Mouse (Mus musculus): ENCODE data around the gene Elovl6. TPM values are rescaled to one million over a fixed set of nuclear protein-coding genes. Genes with fewer than 3 reads are reported as not detected.

Gene Elovl6
- polyA plus RNA-seq, 1 experiment from 2014 or later, result 48.7 TPM

DNA sequence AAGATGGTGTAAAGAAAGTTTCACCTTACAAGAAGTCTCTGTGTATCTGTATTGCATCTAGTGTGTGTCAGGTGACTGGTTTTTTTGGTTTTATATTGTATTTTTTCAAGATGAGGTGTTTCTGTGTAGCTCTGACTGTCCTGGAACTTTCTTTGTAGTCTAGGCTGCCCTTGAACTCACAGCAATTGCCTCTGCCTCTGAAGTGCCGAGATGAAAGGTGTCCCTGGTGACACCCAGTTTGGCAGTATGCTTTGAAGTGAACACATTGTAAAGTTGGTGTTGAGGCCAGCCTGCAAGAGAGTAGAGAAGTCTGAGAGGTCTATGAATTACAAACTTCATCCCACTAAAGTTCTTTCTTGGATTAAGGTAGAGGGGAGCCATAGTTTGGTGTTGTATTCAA is 13.1 kb downstream of the Elovl6 start:
- Histone ChIP-seq H3K27me3 (ENCODE audit: control insufficient read depth, insufficient read depth, low read length) (no peaks in the 10 kb centered on the region), H3K36me3 (replicated peaks; ENCODE audit: control insufficient read depth, insufficient read depth, low read depth, low read length) (peaks cover 4% of the 10 kb centered on the region; the same call in 1 of the 2 replicates), H3K9ac (replicated peaks; ENCODE audit: low read length) (no peak overlapping the region), H3K4me2 (ENCODE audit: low read depth, low read length) (no peak overlapping the region), H3K4me1 (ENCODE audit: control insufficient read depth, insufficient read depth, low read length) (no peaks in the 10 kb centered on the region; the same call in none of the 2 replicates), H3K4me3 (ENCODE audit: low read depth, low read length) (no peak overlapping the region), H3K27ac (replicated peaks; ENCODE audit: low read depth, low read length) (no peak overlapping the region), H3K9me3 (replicated peaks; ENCODE audit: control insufficient read depth, low read length) (no peaks in the 10 kb centered on the region)
- DNase-seq (ENCODE audit: low spot score), result no peak
- no peak for ATAC-seq (replicated peaks; ENCODE audit: insufficient number of reproducible peaks, low FRiP score, low TSS enrichment, low read depth)
- 66% methylated on average over 1 of the region's 1 CpGs for WGBS

DNA sequence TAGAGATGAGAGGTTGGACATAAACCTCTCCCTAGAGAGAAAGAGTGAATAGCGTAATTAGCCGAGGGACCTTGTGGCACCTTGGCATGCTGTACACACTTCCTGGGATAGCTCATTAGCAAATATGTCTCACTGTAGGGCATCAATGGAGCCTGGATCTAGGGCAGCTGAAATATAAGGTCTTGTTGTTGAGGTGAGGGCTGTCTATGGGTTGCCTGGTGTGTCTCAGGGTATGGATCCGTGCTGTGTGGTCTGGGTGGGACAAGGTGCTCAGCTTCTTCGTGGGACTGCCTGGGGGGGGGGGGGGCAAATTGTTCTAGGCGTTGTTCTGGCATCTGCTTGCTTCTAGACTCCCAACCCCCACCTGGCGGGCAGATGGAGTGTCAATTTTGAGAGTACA is 13.6 kb downstream of the Elovl6 start:
- WGBS, result 63% methylated on average over 6 of the region's 6 CpGs
- no peak for ATAC-seq (replicated peaks; ENCODE audit: insufficient number of reproducible peaks, low FRiP score, low TSS enrichment, low read depth)
- Histone ChIP-seq H3K4me3 (ENCODE audit: low read depth, low read length) (no peak overlapping the region), H3K9me3 (replicated peaks; ENCODE audit: control insufficient read depth, low read length) (no peaks in the 10 kb centered on the region), H3K36me3 (replicated peaks; ENCODE audit: control insufficient read depth, insufficient read depth, low read depth, low read length) (peaks cover 4% of the 10 kb centered on the region; the same call in 1 of the 2 replicates), H3K4me2 (ENCODE audit: low read depth, low read length) (no peak overlapping the region), H3K27ac (replicated peaks; ENCODE audit: low read depth, low read length) (no peak overlapping the region), H3K9ac (replicated peaks; ENCODE audit: low read length) (no peak overlapping the region), H3K27me3 (ENCODE audit: control insufficient read depth, insufficient read depth, low read length) (no peaks in the 10 kb centered on the region), H3K4me1 (ENCODE audit: control insufficient read depth, insufficient read depth, low read length) (no peaks in the 10 kb centered on the region; the same call in none of the 2 replicates)
- DNase-seq (ENCODE audit: low spot score), result no peak

DNA sequence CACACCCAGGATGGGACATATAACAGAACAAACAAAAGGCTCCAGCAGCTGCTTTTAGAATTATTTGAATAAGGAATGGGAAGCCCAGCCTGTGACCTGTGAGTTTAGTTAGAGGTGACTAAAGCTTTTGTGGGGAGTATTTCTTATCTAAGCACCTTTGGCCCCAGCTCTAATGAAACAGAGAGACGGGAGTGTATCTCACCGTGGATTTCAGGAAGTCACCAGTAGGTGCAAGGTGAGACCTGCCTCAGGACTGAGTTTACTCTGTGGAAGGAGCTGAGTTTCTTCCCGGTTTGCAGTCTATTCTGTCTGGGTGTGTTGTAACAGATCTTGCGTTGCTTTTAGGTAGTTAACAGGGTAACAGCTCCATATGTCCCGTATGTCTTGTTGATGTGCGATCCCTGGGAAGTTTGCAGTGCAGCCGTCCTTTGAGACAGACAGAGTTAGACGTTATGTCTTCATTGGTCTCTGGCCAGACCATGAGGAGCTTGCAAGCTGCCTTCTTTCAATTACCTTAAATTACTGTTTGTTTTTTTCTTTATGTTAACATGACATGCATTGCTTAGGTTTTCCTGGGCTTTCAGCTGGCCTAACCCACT is 15.8 kb downstream of the Elovl6 start:
- H3K9me3 ChIP-seq (replicated peaks; ENCODE audit: control insufficient read depth, low read length), result no peaks in the 10 kb centered on the region
- no peaks in the 10 kb centered on the region for H3K27me3 ChIP-seq (ENCODE audit: control insufficient read depth, insufficient read depth, low read length)
- H3K27ac ChIP-seq (replicated peaks; ENCODE audit: low read depth, low read length), result no peak overlapping the region
- no peaks in the 10 kb centered on the region; the same call in none of the 2 replicates for H3K4me1 ChIP-seq (ENCODE audit: control insufficient read depth, insufficient read depth, low read length)
- H3K4me3 ChIP-seq (ENCODE audit: low read depth, low read length), result no peak overlapping the region
- ATAC-seq (replicated peaks; ENCODE audit: insufficient number of reproducible peaks, low FRiP score, low TSS enrichment, low read depth), result no peak
- peaks cover 4% of the 10 kb centered on the region; the same call in 1 of the 2 replicates for H3K36me3 ChIP-seq (replicated peaks; ENCODE audit: control insufficient read depth, insufficient read depth, low read depth, low read length)
- 53% methylated on average over 8 of the region's 8 CpGs for WGBS
- DNase-seq (ENCODE audit: low spot score), result no peak
- H3K4me2 ChIP-seq (ENCODE audit: low read depth, low read length), result no peak overlapping the region
- H3K9ac ChIP-seq (replicated peaks; ENCODE audit: low read length), result no peak overlapping the region

DNA sequence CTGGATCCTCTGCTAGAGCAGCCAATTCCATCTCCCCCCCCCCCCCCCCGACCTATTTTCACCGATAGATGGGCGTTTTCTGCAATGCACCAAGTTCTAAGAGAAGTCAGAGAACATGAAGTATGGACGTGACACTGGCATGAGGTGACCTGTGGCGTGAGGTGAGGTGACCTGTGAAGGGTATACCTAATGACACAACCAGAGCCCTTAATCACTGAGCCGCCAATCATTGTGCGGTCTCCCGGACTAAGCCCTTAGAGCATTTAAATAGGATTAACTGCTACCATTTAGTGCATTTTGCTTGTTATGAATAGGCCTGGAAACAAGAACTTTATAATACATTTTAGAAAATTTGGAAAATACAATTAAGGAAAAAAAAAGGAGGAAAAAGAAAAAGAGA is 16.6 kb downstream of the Elovl6 start:
- WGBS, result 51% methylated on average over 8 of the region's 8 CpGs
- 0 out of 2 replicates have a peak, but pooled peaks cover under 1% of the 10 kb centered on the region for H3K36me3 ChIP-seq (replicated peaks; ENCODE audit: control insufficient read depth, insufficient read depth, low read depth, low read length)
- no peak overlapping the region for H3K9ac ChIP-seq (replicated peaks; ENCODE audit: low read length)
- H3K27me3 ChIP-seq (ENCODE audit: control insufficient read depth, insufficient read depth, low read length), result no peaks in the 10 kb centered on the region
- ATAC-seq (replicated peaks; ENCODE audit: insufficient number of reproducible peaks, low FRiP score, low TSS enrichment, low read depth) (no peak), DNase-seq (ENCODE audit: low spot score) (no peak)
- H3K27ac ChIP-seq (replicated peaks; ENCODE audit: low read depth, low read length), result no peak overlapping the region
- H3K4me1 ChIP-seq (ENCODE audit: control insufficient read depth, insufficient read depth, low read length), result no peaks in the 10 kb centered on the region; the same call in none of the 2 replicates
- no peak overlapping the region for H3K4me2 ChIP-seq (ENCODE audit: low read depth, low read length)
- H3K9me3 ChIP-seq (replicated peaks; ENCODE audit: control insufficient read depth, low read length), result no peaks in the 10 kb centered on the region
- no peak overlapping the region for H3K4me3 ChIP-seq (ENCODE audit: low read depth, low read length)

DNA sequence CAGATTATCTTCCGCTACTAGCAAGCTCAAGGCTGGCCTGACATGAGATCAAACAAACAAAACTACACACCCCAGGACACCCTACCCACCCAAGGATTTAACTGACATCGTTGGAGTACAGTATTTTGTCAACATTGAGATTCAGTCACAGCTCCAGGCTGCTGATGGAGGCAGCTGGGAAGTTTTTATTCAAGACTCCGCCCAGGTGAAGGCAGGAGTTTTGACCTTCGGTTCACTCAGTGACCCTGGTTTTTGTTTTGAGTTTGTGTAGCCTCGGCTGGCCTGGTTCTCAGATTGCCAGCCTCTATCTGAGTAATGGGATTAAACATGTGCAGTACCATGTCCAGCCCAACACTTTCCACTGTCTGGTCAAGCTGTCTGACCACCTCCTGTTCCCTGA is 17.4 kb downstream of the Elovl6 start:
- ATAC-seq (replicated peaks; ENCODE audit: insufficient number of reproducible peaks, low FRiP score, low TSS enrichment, low read depth) (no peak), DNase-seq (ENCODE audit: low spot score) (no peak)
- Histone ChIP-seq H3K36me3 (replicated peaks; ENCODE audit: control insufficient read depth, insufficient read depth, low read depth, low read length) (no peaks in the 10 kb centered on the region), H3K4me3 (ENCODE audit: low read depth, low read length) (no peak overlapping the region), H3K9ac (replicated peaks; ENCODE audit: low read length) (no peak overlapping the region), H3K27me3 (ENCODE audit: control insufficient read depth, insufficient read depth, low read length) (no peaks in the 10 kb centered on the region), H3K27ac (replicated peaks; ENCODE audit: low read depth, low read length) (no peak overlapping the region), H3K9me3 (replicated peaks; ENCODE audit: control insufficient read depth, low read length) (no peaks in the 10 kb centered on the region), H3K4me1 (ENCODE audit: control insufficient read depth, insufficient read depth, low read length) (no peaks in the 10 kb centered on the region; the same call in none of the 2 replicates), H3K4me2 (ENCODE audit: low read depth, low read length) (no peak overlapping the region)
- 36% methylated on average over 5 of the region's 5 CpGs for WGBS

DNA sequence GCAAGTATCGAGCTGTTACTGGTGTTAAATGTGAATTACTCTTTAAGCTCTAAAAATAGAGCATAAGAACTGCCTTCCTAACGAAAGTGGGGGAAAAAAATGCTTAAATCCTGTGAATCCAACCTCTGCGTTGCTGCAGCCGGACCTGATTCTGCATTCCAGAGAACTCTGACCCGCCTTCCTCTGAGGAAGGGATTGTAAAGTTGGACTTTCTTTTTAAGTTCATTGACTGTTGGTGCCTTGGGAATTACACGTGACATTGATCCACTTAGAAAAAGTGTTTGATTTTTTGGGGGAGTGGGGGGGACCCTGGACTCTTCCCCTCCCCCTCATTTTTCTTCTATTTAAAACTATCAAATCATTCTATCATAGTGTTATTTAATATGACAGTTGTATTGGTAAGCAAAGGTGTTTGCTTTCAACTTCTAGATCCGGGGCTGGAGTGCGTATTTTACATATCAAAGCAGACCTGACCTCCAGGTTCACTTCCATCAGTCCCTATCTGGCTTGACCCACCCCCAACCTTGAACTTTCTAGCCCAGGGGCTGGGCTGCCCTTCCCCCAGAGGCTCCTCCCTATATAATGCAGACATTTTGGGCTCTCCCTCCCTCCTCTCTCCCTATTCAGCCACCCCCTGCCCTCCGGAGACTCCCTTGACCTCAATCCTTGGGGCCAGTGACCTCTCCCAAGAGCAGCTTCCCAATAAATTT is 19.6 kb downstream of the Elovl6 start:
- ATAC-seq (replicated peaks; ENCODE audit: insufficient number of reproducible peaks, low FRiP score, low TSS enrichment, low read depth), result no peak
- 38% methylated on average over 9 of the region's 9 CpGs for WGBS
- no peaks in the 10 kb centered on the region; the same call in none of the 2 replicates for H3K4me1 ChIP-seq (ENCODE audit: control insufficient read depth, insufficient read depth, low read length)

DNA sequence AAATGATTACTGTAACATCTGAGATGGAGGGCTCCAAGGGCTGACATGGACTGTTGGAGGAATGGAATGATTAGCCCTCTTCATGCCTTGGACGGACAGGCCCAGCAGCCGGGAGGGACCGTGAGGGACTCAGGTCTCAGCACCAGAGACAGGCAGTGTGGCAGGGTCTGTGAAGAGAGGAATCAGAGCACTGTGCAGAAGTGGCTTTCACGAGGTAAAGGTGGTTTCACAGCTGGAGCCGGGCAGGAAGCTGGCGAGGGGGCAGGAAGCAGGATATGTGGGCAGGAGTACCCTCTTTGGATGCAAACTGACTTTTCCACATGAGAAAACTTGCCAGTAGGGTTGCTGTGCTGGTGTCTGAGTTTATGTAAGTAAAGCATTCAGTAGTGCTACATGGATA is 20.2 kb downstream of the Elovl6 start:
- no peaks in the 10 kb centered on the region for H3K36me3 ChIP-seq (replicated peaks; ENCODE audit: control insufficient read depth, insufficient read depth, low read depth, low read length)
- no peak overlapping the region for H3K4me3 ChIP-seq (ENCODE audit: low read depth, low read length)
- no peaks in the 10 kb centered on the region for H3K27me3 ChIP-seq (ENCODE audit: control insufficient read depth, insufficient read depth, low read length)
- ATAC-seq (replicated peaks; ENCODE audit: insufficient number of reproducible peaks, low FRiP score, low TSS enrichment, low read depth), result no peak
- WGBS, result 62% methylated on average over 6 of the region's 6 CpGs
- no peak overlapping the region for H3K27ac ChIP-seq (replicated peaks; ENCODE audit: low read depth, low read length)
- H3K4me2 ChIP-seq (ENCODE audit: low read depth, low read length), result no peak overlapping the region
- no peak for DNase-seq (ENCODE audit: low spot score)
- no peaks in the 10 kb centered on the region for H3K9me3 ChIP-seq (replicated peaks; ENCODE audit: control insufficient read depth, low read length)
- H3K4me1 ChIP-seq (ENCODE audit: control insufficient read depth, insufficient read depth, low read length), result no peaks in the 10 kb centered on the region; the same call in none of the 2 replicates
- H3K9ac ChIP-seq (replicated peaks; ENCODE audit: low read length), result no peak overlapping the region

More for the DNA sequence above, 19.6 kb downstream of the Elovl6 start:
- H3K36me3 ChIP-seq (replicated peaks; ENCODE audit: control insufficient read depth, insufficient read depth, low read depth, low read length), result no peaks in the 10 kb centered on the region
- no peaks in the 10 kb centered on the region for H3K9me3 ChIP-seq (replicated peaks; ENCODE audit: control insufficient read depth, low read length)
- H3K4me2 ChIP-seq (ENCODE audit: low read depth, low read length), result no peak overlapping the region
- H3K4me3 ChIP-seq (ENCODE audit: low read depth, low read length), result no peak overlapping the region
- DNase-seq (ENCODE audit: low spot score), result no peak
- no peaks in the 10 kb centered on the region for H3K27me3 ChIP-seq (ENCODE audit: control insufficient read depth, insufficient read depth, low read length)
- no peak overlapping the region for H3K27ac ChIP-seq (replicated peaks; ENCODE audit: low read depth, low read length)
- no peak overlapping the region for H3K9ac ChIP-seq (replicated peaks; ENCODE audit: low read length)

DNA sequence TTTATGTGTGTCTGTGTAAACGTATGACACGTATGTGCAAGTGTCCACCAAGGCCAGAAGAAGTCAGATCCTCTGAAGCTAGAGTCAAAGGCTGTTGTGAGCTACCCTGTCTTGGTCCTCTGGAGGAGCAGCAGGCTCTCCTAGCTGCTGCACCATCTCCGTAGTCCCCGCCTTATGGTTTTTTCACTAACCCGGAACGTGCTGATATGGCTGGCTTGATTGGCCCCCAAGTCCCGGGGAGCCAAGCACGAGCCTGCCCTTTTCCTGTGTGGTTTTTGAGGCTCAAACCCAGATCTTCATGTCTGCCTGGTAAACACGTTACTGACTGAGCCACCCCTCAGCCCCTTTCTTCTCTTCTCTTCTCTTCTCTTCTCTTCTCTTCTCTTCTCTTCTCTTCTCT is 21.0 kb downstream of the Elovl6 start:
- H3K4me1 ChIP-seq (ENCODE audit: control insufficient read depth, insufficient read depth, low read length), result no peaks in the 10 kb centered on the region; the same call in none of the 2 replicates
- WGBS, result 86% methylated on average over 9 of the region's 9 CpGs
- DNase-seq (ENCODE audit: low spot score), result no peak
- H3K4me3 ChIP-seq (ENCODE audit: low read depth, low read length), result no peak overlapping the region
- no peak for ATAC-seq (replicated peaks; ENCODE audit: insufficient number of reproducible peaks, low FRiP score, low TSS enrichment, low read depth)
- H3K9ac ChIP-seq (replicated peaks; ENCODE audit: low read length), result no peak overlapping the region
- no peak overlapping the region for H3K27ac ChIP-seq (replicated peaks; ENCODE audit: low read depth, low read length)
- no peaks in the 10 kb centered on the region for H3K27me3 ChIP-seq (ENCODE audit: control insufficient read depth, insufficient read depth, low read length)
- H3K36me3 ChIP-seq (replicated peaks; ENCODE audit: control insufficient read depth, insufficient read depth, low read depth, low read length), result no peaks in the 10 kb centered on the region
- no peaks in the 10 kb centered on the region for H3K9me3 ChIP-seq (replicated peaks; ENCODE audit: control insufficient read depth, low read length)
- no peak overlapping the region for H3K4me2 ChIP-seq (ENCODE audit: low read depth, low read length)

All from embryonic facial prominence, embryonic 11.5 days (tissue).